Mouse (Mus musculus) lung, postnatal 4 days (tissue): ENCODE data around the gene Rbm19.

Source experiments
- DNase-seq, 2 experiments: peaks; one replicate each; pipeline ENCODE4 v3.0.0; 2021

Gene Rbm19

DNA sequence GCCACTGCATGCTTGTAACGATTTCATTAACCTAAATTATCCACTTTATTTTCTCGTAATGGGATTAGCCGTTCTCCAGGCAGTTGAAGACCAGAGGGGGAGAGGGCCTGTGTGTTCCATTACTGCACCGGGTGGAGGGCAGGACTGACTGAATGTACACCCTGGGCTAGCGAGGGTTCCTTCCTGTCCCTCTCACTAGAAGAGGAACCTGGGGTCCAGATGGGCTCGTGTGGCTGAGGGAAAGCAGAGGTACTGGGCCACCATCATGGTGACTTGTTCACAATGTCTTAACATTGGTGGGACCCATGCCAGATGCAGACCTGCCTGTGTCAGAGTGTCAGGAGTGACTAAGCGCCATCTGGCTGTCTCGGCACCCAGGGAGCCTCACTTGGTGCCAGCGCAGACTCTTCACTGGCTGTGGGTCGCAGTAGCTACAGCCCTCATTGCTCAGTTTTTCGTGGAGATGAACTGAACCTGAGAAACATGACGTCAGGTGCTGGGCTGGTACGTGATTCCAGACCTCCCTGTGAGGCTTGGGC lies 51.6 kb downstream of the Rbm19 start:
- no peak for DNase-seq

DNA sequence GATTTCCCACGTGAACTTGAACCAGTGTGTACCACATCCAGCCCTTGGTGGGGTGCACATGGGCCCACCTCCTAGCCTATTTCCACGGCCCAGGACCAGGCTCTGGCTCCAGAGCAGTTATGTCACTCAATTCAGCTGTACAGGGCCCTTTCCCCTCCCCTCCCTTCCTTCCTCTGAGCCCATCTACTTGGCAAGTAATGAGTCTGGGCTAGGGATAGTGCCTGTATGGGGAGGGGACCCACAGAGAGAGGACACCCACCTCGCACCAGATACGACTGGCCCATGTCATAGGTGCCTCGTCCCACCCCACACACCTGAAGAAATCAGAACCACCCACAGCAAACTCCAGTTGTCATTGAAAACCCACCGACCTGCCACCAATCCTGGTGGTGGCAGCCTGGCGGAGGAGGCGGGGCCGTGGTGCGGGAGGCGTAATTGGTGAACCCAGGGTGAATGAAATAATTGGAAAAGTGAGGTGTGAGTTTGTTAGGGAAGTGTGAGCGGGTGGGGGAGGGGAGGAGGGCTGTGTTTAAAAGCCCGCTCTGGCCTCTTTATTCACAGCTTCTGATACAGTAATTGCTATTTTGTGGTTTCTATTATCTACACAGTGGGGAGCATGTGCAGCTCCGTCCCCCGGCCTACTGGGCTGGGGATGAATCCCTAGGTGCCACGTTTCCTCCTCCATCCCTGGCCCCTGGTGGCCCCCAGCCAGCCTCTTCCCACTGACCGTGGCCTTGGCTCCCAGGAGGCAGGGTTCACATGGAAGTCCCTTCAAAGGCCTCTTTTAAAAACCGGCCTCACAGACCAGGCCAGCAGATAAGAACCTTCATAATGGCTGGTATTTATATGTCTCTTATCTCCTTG lies 55.8 kb downstream of the Rbm19 start:
- DNase-seq: no peak

DNA sequence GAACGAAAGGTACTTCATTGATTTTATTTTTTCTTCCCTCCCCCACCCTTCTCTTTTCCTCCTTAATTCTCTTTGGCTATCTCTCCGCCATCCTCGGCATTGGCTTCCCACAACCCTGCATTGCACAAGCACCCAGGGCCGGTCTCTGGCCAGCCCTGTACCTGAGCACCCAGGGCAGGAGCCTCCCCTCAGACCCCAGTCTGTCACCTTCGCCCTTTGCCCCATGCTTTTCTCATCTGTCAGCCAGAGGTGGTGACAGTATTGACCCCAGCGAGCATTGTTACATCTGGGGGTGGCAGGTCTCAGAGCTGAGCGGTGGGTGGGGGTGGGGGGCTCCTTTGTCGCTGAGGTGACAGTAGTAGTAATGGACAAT lies 56.5 kb downstream of the Rbm19 start:
- no peak for DNase-seq

DNA sequence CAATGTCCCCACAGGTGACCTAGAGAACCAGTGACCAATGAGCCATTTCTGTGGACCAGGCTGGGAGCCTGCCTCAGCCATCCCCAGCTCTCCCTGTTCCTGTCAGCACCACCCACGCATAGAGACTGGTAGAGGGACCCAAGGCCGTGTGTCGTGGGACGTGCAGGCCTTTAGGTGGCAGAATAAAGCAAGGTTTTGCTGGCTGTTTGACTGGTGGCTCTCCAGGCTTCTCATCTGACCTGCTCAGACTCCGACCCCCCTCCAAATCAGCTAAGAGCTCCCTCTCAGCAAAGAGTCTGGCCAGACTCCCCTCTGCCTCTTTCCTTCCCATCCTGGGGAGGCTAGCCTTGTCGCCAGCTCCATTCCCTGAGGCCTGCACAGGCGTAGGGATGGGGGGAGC lies 58.1 kb downstream of the Rbm19 start:
- no peak for DNase-seq

DNA sequence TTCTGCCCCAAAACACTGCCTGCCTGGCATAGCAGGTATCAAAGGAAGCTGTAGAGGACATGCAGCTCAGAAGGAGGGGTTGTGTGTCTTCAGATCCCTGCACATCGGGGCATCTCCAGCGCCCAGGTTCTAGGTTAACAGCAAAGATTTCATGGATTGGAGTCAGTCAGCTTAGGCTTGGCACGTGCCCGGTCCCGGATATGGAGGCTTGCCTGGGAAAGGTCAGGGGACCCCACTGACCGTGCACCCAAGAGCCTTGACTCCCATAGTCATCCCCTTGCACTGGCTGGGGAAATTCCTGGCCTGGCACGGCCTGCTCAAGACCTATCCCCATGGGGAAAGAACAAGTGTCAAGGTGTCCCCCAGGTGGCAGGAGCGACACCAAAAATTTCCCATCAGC lies 59.0 kb downstream of the Rbm19 start:
- DNase-seq: no peak

DNA sequence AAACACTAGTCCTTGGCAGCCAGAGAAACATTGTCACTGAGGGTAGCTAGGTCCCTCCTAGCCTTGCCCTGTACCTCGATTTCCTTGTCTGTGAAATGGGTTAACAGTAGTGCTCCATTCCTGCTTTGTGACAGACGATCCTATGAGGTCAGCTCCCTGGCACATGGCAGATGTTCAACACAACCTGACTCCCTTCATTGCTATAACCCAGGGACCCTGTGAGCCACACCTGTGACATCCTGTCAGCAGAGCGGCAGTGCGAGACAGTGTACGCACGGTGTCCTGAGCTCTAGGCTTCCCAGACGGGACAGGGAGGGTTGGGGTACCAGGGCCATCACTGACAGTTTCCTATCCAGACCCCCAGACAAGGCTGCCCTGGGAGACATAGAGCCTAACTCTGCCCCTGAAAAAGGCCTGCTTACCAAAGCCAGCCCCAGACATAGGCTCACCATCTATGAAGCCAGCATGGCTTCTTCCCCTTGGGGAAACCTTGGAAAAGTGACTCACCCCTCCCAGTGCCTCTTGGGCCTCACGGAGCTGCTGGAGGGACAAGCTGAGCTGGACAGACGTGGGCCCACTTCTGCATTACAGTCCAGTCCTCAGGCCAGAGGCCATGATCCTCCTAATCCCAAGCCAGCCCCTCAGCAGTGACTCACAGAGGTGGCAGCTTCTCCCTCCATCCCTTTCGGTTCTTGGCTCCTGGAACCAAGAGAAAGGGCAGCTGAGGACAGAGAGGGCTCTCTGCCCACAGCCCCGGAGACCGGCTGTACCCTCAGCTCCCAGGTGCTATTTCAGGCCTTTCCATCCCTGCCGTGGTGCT lies 60.2 kb downstream of the Rbm19 start:
- DNase-seq: no peak

DNA sequence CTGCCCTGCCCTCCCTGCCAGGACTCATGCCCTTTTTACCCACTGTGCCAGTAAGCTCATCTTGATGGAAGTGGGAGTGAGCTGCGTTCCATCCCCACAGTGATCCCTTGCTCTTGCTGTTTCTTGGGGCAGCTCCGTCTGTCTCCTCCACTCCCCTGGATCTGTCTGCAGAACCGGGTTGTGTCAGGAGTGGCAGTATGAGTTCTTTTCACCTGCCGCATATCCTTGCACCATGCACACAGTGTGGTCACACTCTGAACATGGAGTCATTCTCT lies 60.7 kb downstream of the Rbm19 start:
- no peak for DNase-seq

DNA sequence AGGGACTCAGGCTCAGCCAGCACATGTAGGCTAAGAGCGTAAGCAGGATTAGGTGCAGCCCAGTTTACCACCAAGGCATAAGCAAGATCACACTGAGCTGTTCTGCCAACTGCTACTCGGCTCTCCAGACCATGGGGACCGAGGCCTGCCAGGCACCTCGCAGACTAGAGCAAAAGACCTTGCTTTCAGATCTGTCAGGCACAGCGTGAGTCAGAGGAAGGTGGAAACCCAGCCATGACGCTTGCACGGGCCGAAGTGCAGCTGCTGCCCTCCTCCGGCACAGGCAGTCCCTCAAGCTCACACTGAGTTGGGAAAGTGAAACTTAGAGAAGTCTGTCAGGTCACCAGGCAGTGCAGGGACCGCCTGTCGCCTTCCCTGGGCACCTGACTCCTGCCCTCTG lies 63.8 kb downstream of the Rbm19 start:
- DNase-seq: no peak

DNA sequence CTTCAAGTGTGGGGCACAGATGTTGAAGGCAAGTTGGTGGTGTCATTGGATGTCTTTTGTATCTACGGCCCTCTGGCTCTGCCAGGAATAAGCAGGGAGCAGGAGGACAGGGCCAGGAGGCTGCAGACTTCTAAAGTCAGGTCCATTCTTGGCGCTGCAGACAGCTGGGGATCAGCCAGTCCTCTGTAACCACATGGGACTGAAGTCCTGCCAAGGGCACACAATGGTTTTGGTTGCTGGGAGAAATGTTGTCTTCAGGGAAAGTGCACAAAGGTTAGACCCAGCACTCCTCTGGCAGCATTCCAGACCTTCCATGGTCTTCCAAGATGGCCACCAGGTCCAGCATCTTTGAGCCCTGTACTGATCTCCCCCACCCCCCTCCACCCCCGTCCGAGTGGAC lies 65.1 kb downstream of the Rbm19 start:
- no peak for DNase-seq

DNA sequence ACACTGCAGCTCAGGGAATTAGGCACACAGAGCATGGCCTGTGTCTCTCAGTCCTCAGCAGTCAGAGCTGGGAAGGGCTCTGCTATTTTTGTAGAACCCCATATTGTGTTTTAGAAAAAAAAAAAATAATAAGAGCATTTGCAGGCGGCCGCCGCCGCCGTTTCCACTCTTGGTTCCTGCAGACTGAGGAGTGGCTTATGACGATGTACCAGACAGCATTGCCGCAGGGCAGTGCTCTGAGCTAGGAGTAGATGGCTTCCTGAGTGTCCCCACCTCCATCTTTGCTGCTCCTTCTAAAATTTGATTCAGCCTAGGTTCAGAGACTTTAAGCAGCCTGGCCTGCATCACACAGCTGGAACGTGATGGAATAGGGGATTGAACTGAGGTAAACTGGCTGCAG lies 67.1 kb downstream of the Rbm19 start:
- DNase-seq: no peak

DNA sequence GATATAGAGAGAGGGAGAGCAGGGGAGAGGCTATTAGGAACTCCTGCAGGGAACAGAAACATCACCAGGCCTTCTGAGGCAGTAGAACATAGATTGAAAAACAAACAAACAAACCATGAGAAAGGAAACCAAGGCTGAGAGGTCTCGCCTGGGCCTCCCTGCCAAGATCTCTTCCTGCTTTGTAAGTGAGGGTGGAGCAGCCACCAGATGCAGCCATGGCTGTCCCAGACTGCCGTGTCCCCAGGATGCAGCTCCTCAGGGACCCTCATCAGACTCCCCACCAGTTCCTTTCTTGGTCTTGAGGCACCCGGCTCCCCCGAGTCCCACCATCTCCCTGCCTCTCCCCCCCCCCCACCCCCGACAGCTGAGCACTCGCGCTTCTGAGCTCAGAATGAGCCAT lies 67.5 kb downstream of the Rbm19 start:
- DNase-seq: no peak

DNA sequence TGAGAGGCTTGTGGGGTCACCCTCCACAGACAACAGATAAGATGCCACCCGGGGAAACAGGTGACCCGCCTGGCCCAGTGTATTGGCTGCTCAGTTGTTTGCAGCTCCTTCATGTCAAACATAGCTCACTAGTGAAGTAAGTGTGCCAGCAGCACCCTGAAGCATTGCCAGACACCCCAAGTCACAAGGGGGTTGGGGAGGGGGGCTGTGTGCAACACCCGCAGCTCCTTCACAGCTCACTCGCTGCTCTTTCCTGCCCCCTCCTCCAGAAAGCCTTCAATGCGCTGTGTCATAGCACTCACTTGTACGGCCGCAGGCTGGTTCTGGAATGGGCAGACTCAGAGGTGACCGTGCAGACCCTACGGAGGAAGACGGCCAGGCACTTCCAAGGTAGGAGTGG lies 69.7 kb downstream of the Rbm19 start:
- DNase-seq: peak in 1 of 2 experiments; percentile 38

DNA sequence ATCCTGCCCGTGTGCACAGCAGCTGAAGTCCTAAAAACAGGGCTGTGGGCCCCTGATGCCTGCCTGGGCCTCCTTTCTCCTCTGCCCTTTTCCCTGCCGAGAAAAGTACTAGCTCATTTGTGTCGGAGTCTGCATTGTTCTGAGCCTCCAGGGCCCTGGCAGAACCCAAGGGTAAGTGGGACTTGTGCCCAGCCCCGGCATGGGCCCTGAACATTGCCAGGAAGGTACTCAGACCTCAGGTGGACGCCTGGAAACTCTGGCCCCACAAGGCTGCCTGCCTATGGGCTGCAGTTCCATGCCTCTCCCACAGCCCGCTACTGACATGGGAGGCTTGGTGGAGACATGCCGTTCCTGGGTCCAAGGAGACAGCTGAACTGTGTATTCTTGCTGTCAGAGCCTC lies 72.3 kb downstream of the Rbm19 start:
- no peak for DNase-seq

DNA sequence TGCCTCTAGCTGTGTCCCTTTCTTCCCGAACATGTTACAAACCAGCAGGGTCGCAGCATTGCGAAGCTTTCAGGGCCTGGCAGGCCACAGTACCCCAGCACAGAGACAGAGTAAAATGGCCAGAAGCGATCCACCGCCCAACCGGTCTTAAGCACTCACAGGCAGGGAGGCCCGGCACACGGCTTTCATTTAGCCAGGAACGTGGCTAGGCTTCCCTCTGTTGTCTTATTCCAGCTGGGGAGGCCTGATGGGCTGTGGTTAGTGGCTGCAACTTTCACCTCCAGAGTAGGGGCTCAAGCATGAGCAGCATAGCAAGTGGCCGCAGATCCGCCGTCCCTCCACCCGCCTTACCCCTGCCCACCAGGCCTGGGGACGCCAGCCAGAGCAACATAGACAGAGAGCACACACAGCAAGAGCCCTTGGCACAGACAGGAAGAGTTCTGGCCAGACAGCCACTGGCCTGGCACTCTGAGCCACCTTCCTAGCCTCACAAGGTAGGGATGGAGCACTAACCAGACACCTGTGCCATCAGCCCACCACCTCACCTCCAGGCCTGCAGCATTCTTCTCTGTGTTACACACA lies 73.8 kb downstream of the Rbm19 start:
- DNase-seq: no peak

DNA sequence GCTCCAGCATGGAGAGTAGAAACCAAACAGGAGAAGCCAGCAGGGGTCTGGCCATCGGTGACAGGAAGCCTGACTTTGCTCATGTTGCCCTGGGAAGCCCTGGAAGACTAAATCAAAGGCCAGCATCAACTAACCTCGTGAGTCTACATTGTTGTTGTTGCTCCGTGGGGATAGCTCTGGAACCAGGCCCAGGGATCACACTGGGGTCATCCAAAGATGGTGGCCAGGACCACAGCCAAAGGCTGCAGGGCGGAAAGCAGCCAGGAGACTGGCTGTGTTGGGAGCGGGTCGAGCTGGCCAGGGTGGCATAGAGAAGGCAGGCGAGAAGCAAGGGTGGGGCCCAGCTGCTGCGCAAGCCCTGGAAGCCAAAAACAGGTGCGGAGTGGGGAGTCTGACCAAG lies 75.4 kb downstream of the Rbm19 start:
- DNase-seq: no peak

DNA sequence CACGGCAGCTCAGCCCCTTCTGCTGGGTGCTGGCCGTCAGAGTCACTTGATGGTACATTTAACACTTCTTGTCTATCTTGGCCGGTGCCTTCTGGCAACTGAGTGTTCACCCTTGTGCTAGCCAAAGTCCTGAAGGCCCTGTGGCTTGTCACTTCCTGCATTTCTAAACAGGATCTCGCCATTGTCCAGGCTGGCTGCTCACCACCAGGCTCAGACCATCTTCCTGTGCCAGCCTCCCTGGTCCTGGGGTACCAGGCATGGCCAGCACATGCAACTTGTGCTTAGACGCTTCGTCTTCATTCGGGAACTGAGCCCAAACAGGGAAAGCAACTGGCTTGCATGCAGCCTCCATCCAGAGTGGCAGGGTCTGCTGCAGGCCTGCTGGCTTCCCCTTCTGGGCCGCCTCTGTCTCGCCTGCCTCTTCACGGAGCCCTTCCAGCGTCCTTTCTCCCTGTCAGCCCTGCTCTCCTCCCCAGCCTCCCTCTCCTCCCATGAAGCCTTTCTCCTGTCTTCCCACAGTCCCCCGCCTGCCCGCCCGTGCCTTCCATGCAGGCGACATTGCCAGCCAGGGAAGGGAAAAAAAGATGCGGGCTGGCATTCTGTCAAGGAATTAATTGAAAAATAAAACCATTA lies 78.2 kb downstream of the Rbm19 start:
- DNase-seq: no peak

DNA sequence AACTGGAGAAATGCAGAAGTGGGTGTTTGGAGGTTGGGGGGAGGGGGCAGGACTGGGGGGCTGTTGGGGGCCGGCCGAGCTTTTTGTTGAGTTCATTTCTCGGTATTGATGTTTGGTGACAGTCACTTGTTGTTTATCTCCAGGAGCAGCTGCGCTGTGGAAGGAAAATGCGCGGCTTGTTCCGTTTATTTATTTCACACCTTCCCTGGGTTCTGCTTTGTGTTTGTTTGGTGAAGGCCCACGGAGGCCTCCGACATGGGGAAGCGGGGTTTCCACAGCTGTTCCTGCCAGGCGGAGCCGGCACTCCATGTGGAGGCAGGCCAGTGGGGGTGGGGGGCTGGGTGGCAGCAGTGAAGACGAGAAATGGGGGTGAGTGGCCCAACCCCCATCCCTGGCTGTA lies 78.7 kb downstream of the Rbm19 start:
- DNase-seq: no peak

DNA sequence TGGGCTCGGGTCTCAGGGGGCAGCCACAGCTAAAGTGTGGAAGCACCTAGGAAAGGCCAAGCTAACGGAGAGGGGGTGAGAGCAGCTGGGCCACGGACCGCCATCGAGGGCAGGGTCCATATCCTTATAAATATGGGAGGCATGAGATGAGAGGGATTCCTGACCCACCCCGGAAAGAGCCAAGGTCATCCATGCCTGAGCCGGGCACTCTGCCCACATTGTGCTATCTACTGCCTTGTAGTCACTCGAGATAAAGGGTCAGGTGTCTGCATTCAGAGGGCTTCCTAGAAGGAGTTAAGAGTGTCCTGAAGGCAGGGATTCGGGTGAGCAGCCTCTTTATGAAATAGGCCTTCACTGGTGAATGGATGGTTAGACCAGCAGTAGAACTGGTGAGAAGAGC lies 80.6 kb downstream of the Rbm19 start:
- no peak for DNase-seq

DNA sequence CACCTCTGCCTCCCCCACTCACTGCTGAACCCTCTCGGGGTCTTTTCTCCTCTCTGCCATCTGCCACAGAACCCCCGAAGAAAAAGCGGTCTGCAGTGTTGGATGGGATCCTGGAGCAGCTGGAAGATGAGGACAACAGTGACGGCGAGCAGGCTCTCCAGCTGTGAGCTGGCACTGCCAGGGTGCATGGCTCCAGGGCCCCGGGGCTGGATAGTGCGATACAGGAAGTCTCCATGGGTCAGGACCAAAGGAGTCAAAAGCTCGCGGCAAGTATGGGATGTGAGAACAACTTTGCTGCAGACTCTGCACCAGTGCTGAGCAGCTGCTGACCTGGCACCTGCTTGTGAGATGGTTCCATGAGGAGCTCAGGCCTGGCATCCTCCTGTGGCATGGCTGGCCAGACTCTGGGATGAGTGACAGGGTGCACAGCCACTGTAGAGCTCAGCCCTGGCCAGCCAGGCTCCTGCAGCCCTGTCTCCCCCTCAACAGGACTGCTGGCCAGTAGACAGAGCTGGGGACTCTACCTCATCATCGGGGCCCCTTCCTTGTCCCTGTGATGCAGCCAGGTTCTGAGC lies 81.6 kb downstream of the Rbm19 start:
- DNase-seq: no peak

DNA sequence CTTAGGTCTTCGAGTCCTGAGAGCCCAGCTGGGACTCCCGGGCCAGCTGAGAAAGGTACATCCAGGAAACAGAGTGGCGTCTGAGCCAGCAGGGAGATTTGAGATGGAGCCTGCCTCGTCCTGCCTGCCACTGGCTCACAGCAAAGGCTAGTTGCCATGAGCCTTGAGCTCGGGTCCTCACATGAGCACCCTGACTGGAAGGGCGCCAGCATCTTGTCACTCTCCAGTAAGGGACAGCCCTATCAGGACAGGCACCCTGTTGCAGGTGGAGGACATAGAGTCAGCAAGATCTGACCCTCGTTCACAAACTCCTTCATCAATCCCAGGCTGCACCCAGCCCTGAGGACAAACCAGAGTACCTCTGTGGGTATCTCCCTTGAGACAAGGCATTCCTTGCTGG lies 83.6 kb downstream of the Rbm19 start:
- no peak for DNase-seq

DNA sequence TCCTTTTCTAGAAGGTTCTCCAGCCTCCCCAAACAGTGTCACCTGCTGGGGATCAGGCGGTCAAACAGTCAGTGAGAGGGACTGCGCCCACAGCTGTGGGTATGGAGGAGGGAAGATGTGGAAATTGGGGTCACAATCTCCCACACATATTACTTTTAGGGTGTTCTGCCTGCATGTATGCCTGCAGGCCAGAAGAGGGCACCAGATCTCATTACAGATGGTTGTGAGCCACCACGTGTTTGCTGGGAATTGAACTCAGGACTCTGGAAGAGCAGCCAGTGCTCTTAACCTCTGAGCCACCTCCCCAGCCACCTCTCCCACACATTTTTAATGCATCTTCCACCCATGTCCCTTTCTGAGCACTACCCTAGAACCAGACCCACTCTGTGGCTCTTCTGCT lies 88.1 kb downstream of the Rbm19 start:
- no peak for DNase-seq

DNA sequence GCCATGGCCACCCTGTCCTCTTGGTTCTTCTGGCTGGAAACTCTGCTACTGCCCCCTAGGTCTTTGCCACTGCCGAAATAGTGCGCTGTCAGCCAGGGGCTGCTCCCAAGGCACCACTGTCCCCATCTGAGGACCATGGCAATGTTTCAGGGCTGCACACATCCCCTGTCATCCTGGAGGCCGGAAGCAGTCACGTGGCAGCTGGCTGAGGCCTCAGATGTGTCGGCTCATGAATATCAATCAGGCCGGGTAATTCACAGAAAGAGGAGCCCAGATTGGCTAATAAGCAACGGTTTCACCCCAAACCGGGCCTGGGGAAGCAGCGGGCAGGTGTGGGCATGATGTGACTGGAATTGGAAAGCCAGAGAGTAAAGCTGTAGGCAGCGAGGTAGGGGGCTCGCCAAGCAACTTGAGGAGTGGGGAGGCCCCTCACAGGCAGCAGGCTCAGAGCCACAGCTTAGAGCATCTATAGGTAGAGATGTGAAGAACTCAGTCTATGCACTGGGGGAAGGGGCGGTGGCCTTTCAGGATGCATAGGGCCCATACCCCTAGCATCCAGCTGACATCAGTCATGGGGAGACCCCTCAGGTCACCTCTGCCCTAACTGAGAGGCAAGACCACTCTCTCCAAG lies 90.2 kb downstream of the Rbm19 start:
- no peak for DNase-seq

DNA sequence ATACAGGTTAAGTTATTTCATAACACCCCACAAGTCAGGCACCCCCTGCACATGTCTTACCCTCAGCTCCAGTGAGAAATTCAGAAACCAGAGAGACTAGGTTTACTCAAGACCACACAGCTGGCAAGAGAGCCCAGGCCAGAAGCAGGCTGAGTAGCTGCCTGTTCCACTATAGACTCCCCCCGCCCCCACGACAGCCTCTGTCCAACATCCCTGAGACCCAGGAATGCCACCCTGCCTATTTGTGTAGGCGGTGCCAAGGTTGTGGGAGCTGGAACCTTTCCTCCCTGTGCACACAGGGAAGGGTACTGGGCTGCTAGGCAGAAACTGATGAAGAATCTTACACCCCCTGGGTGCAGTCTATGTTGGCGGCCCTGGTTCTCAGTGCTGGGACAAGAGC lies 91.2 kb downstream of the Rbm19 start:
- no peak for DNase-seq
